ENCODE assay signal across 12 mouse cellular contexts in genomic region chr1:105384141-105384937, GRCm38 (mm10). TPM values are rescaled to one million over a fixed set of nuclear protein-coding genes. Genes with fewer than 3 reads are reported as not detected.
DNase-seq lines count a peak whose midpoint lies in the region; ATAC-seq and TF ChIP-seq lines count a peak whose summit lies in the region.
"Had no signal": no experiment of that assay in that cellular context is flagged by ENCODE, and none has a peak within 500 bp of the region (broad histone marks: within the 10 kb centered on the region; RNA-seq: fewer than 3 reads in every experiment).

No protein-coding gene starts in this region.

- peak; percentile 36 for DNase-seq in adrenal gland, postnatal 10 days
- DNase-seq in adrenal gland, postnatal 4 days (ENCODE audit: low spot score in 2 of 2) = no peak
- peak; percentile 5 for DNase-seq in left cerebral cortex, postnatal 4 days
- DNase-seq in left cerebral cortex, adult 8-10 months (ENCODE audit: low spot score in 2 of 2) = no peak
- DNase-seq in kidney, postnatal 0 days (ENCODE audit: low spot score) = peak; percentile 21
- DNase-seq in lung, postnatal 4 days = peak; percentile 34 to 73
- DNase-seq in right cerebral cortex, postnatal 14 days = no peak
- no peak for DNase-seq in layer of hippocampus, postnatal 25 days (ENCODE audit: extremely low spot score in 1 of 2, low spot score in 1 of 2)
- DNase-seq: gastrocnemius, postnatal 14 days; thymus, postnatal 25 days had no signal

- H3K9me3 ChIP-seq in kidney, postnatal 0 days (replicated peaks; ENCODE audit: low read length) = no peaks in the 10 kb centered on the region
- H3K9me3 ChIP-seq: midbrain, embryonic 12.5 days had no signal

- WGBS in kidney, postnatal 0 days = 56% methylated on average over 4 of the region's 4 CpGs

- H3K4me1 ChIP-seq in kidney, postnatal 0 days (replicated peaks; ENCODE audit: insufficient read depth, low read length) = no peaks in the 10 kb centered on the region
- H3K4me1 ChIP-seq: midbrain, embryonic 12.5 days had no signal

- no peak overlapping the region for H3K4me3 ChIP-seq in kidney, postnatal 0 days (replicated peaks; ENCODE audit: low read depth, low read length)
- H3K4me3 ChIP-seq: midbrain, embryonic 12.5 days had no signal

- intact Hi-C loops in left cerebral cortex, postnatal 4 days (cut with DNase I) = no loop called here

- H3K36me3 ChIP-seq in kidney, postnatal 0 days (ENCODE audit: insufficient read depth, low read length) = no peaks in the 10 kb centered on the region
- H3K36me3 ChIP-seq: midbrain, embryonic 12.5 days had no signal

- H3K4me2 ChIP-seq in kidney, postnatal 0 days (ENCODE audit: low read length) = no peak overlapping the region
- H3K4me2 ChIP-seq: hindbrain, embryonic 14.5 days; midbrain, embryonic 12.5 days had no signal

- TF ChIP-seq CTCF in kidney, postnatal 0 days (IDR thresholded peaks at IDR 0.05; ENCODE audit: low read depth) = no peak

- no peak for ATAC-seq in kidney, postnatal 0 days (replicated peaks; ENCODE audit: low FRiP score, low read depth)

- H3K27me3 ChIP-seq in kidney, postnatal 0 days (ENCODE audit: insufficient read depth, low read length) = no peaks in the 10 kb centered on the region
- H3K27me3 ChIP-seq: midbrain, embryonic 12.5 days had no signal

- no peak overlapping the region for H3K27ac ChIP-seq in kidney, postnatal 0 days
- H3K27ac ChIP-seq: hindbrain, embryonic 14.5 days; midbrain, embryonic 12.5 days had no signal

- no peak overlapping the region for H3K9ac ChIP-seq in kidney, postnatal 0 days (ENCODE audit: low read depth, low read length)
- H3K9ac ChIP-seq: hindbrain, embryonic 14.5 days; midbrain, embryonic 12.5 days had no signal

RNA-seq across cellular contexts. Expression of gene Rnf152, which starts 27.8 kb away (rescaled TPM):
- total RNA-seq in adrenal gland, postnatal 10 days (2021) = 10 to 100 TPM; 12.5 to 12.6 TPM
- total RNA-seq in adrenal gland, postnatal 4 days (2021) = 1 to 10 TPM; 3.5 to 4.0 TPM
- 10 to 100 TPM; 36.3 to 38.9 TPM for total RNA-seq in left cerebral cortex, postnatal 4 days (2021)
- total RNA-seq in left cerebral cortex, adult 8-10 months (2022) = 10 to 100 TPM in 3 of 4 experiments, 1 to 10 TPM in 1; 9.7 to 12.9 (median 11.3) TPM
- polyA plus RNA-seq in kidney, postnatal 0 days (2015; fragmentation: Nextera tagmentation; extraction: Ambion mirVana) = 2.0 and 2.3 TPM in 2 replicates
- total RNA-seq in layer of hippocampus, postnatal 25 days (2021) = 1 to 10 TPM; 2.6 TPM

Comparison
In these comparisons a context has a peak if more than half of its experiments do, and no peak if none do; other contexts are left out.
1. DNase-seq: peak in adrenal gland, postnatal 10 days (single experiment), left cerebral cortex, postnatal 4 days (single experiment), kidney, postnatal 0 days (single experiment) and lung, postnatal 4 days (2 of 2); none in adrenal gland, postnatal 4 days (0 of 2), left cerebral cortex, adult 8-10 months (0 of 2), right cerebral cortex, postnatal 14 days (single experiment) and layer of hippocampus, postnatal 25 days (0 of 2).